Mouse (Mus musculus) heart, postnatal 25 days (tissue): Measurements from ENCODE around the gene Slc16a9. TPM values are rescaled to one million over a fixed set of nuclear protein-coding genes. Genes with fewer than 3 reads are reported as not detected.

Source experiments
- total RNA-seq, 2 experiments: library from RNA; stranded (reverse); gene quantifications; 2 replicates each; pipeline ENCODE4 v1.2.3; 2021

Gene Slc16a9
- total RNA-seq, 2 experiments from 2014 or later: 3.3 to 3.6 TPM

Other genes with a start within 250 kb of the Slc16a9 start
- gene Ccdc6, start 148.0 kb upstream of the Slc16a9 start, total RNA-seq: 10 to 100 TPM; 26.6 to 26.8 TPM
- 1 to 10 TPM; 3.0 to 3.8 TPM for gene Mrln, start 40.4 kb upstream of the Slc16a9 start, total RNA-seq
- gene Fam13c, start 195.4 kb downstream of the Slc16a9 start, total RNA-seq: 1 to 10 TPM; 4.9 to 6.3 TPM